Mouse (Mus musculus): ENCODE results near the gene Naa20. TPM values are rescaled to one million over a fixed set of nuclear protein-coding genes. Genes with fewer than 3 reads are reported as not detected.
A peak's percentile ranks its signal among the peaks of the same experiment; 100 is the strongest.

The Naa20 gene
- total and polyA plus RNA-seq, 3 experiments, result 79.8 to 264 (median 121) TPM

GRCm38 (mm10) chr2:145956318-145956717 lies 54.4 kb downstream of the Naa20 start:
- no peak overlapping the region for H3K4me2 ChIP-seq (ENCODE audit: insufficient read depth, low read depth, poor library complexity, severe bottlenecking)
- H3K27me3 ChIP-seq (replicated peaks), result no peaks in the 10 kb centered on the region
- H3K36me3 ChIP-seq (replicated peaks in 1 of 2; ENCODE audit: control insufficient read depth in 1 of 2, insufficient read depth in 1 of 2, low read length in 1 of 2), result no peaks in the 10 kb centered on the region
- dilution Hi-C loops (cut with MboI; ENCODE audit: extremely low pct_ligation_motif_present, extremely low pct_unique_long_range_greater_than_20kb, low sequenced_read_pairs) (no loop called here), in situ Hi-C loops (cut with MboI; ENCODE audit: low pct_ligation_motif_present, low pct_unique_long_range_greater_than_20kb, low sequenced_read_pairs) (loop anchor here (10.0 to 25.0 kb wide), 4 partner anchors 281 to 656 kb away; no protein-coding TSS in a partner anchor)
- no peak overlapping the region for H3K4me3 ChIP-seq (replicated peaks in 1 of 3; ENCODE audit: low read depth in 2 of 3, low read length in 2 of 3, poor library complexity in 1 of 3)
- no peak overlapping the region for H3K9ac ChIP-seq (ENCODE audit: insufficient read depth, low read depth)
- no peaks in the 10 kb centered on the region for H3K79me2 ChIP-seq (replicated peaks; ENCODE audit: control insufficient read depth, extremely low read depth, insufficient read depth, poor library complexity, severe bottlenecking)
- no peak for DNase-seq (ENCODE audit: extremely low read depth)
- peaks cover 0 to 7% of the 10 kb centered on the region in 2 experiments; a peak in 1 of 4 replicates for H3K4me1 ChIP-seq (ENCODE audit: control insufficient read depth in 1 of 2, insufficient read depth in 2 of 2)
- H3K27ac ChIP-seq (ENCODE audit: insufficient read depth, low read depth), result no peak overlapping the region
- no peak for TF ChIP-seq CHD1 (IDR thresholded peaks at IDR 0.05; ENCODE audit: low read depth, low read length)
- no peak for TF ChIP-seq RAD21 (IDR thresholded peaks at IDR 0.05; ENCODE audit: low read depth, low read length)
- no peak for TF ChIP-seq IRF4 (IDR thresholded peaks at IDR 0.05; ENCODE audit: low read depth, low read length)
- no peak for TF ChIP-seq TCF12 (IDR thresholded peaks at IDR 0.05; ENCODE audit: low read depth, low read length)
- peaks cover 2% of the 10 kb centered on the region for H3K9me3 ChIP-seq (replicated peaks; ENCODE audit: low read length)

GRCm38 (mm10) chr2:145957450-145957849 lies 55.6 kb downstream of the Naa20 start:
- H3K4me3 ChIP-seq (replicated peaks in 1 of 3; ENCODE audit: low read depth in 2 of 3, low read length in 2 of 3, poor library complexity in 1 of 3), result no peak overlapping the region
- dilution Hi-C loops (cut with MboI; ENCODE audit: extremely low pct_ligation_motif_present, extremely low pct_unique_long_range_greater_than_20kb, low sequenced_read_pairs) (no loop called here), in situ Hi-C loops (cut with MboI; ENCODE audit: low pct_ligation_motif_present, low pct_unique_long_range_greater_than_20kb, low sequenced_read_pairs) (loop anchor here (10.0 to 25.0 kb wide), 4 partner anchors 280 to 655 kb away; no protein-coding TSS in a partner anchor)
- no peaks in the 10 kb centered on the region for H3K79me2 ChIP-seq (replicated peaks; ENCODE audit: control insufficient read depth, extremely low read depth, insufficient read depth, poor library complexity, severe bottlenecking)
- no peaks in the 10 kb centered on the region for H3K36me3 ChIP-seq (replicated peaks in 1 of 2; ENCODE audit: control insufficient read depth in 1 of 2, insufficient read depth in 1 of 2, low read length in 1 of 2)
- H3K9me3 ChIP-seq (replicated peaks; ENCODE audit: low read length), result peaks cover 2% of the 10 kb centered on the region
- peaks cover 0 to 5% of the 10 kb centered on the region in 2 experiments; a peak in 1 of 4 replicates for H3K4me1 ChIP-seq (ENCODE audit: control insufficient read depth in 1 of 2, insufficient read depth in 2 of 2)
- H3K9ac ChIP-seq (ENCODE audit: insufficient read depth, low read depth), result no peak overlapping the region
- H3K4me2 ChIP-seq (ENCODE audit: insufficient read depth, low read depth, poor library complexity, severe bottlenecking), result no peak overlapping the region
- H3K27me3 ChIP-seq (replicated peaks), result no peaks in the 10 kb centered on the region
- peak; percentile 52 for DNase-seq (ENCODE audit: extremely low read depth)
- H3K27ac ChIP-seq (ENCODE audit: insufficient read depth, low read depth), result no peak overlapping the region
- no peak for TF ChIP-seq NRF1 (IDR thresholded peaks at IDR 0.05; ENCODE audit: low read depth, low read length)
- no peak for TF ChIP-seq USF2 (conservative IDR thresholded peaks at IDR 0.05; ENCODE audit: low read depth, low read length)
- no peak for TF ChIP-seq ZNF384 (IDR thresholded peaks at IDR 0.05; ENCODE audit: low read depth, low read length)
- peak; percentile 37 to 89; a peak in 3 of 4 replicates for TF ChIP-seq CTCF (conservative IDR thresholded peaks at IDR 0.05 in 1 of 2, IDR thresholded peaks at IDR 0.05 in 1 of 2; ENCODE audit: low read depth in 2 of 2, low read length in 2 of 2)
- TF ChIP-seq HCFC1 (IDR thresholded peaks at IDR 0.05; ENCODE audit: low read depth, low read length), result no peak
- TF ChIP-seq ZC3H11A (IDR thresholded peaks at IDR 0.05; ENCODE audit: low read depth, low read length), result peak; percentile 78
- peak; percentile 97 for TF ChIP-seq RAD21 (IDR thresholded peaks at IDR 0.05; ENCODE audit: low read depth, low read length)
- no peak for TF ChIP-seq TBP (conservative IDR thresholded peaks at IDR 0.05; ENCODE audit: low read depth, low read length)
- peak; percentile 75; the same call in 1 of the 2 replicates for TF ChIP-seq E2F4 (IDR thresholded peaks at IDR 0.05; ENCODE audit: insufficient replicate concordance, low read depth, low read length)
- TF ChIP-seq KAT2A (IDR thresholded peaks at IDR 0.05; ENCODE audit: insufficient replicate concordance, low read length), result no peak
- no peak for TF ChIP-seq ELF1 (IDR thresholded peaks at IDR 0.05; ENCODE audit: low read depth, low read length)
- no peak for TF ChIP-seq MAFK (IDR thresholded peaks at IDR 0.05; ENCODE audit: insufficient replicate concordance, low read length)
- 0 out of 2 replicates have a peak, but pooled peaks have one; percentile 19 for TF ChIP-seq JUND (conservative IDR thresholded peaks at IDR 0.05; ENCODE audit: low read depth, low read length)
- TF ChIP-seq USF1 (IDR thresholded peaks at IDR 0.05; ENCODE audit: low read depth, low read length), result no peak
- no peak for TF ChIP-seq NELFE (IDR thresholded peaks at IDR 0.05; ENCODE audit: low read depth, low read length)
- TF ChIP-seq GABPA (IDR thresholded peaks at IDR 0.05; ENCODE audit: insufficient replicate concordance, low read depth, low read length), result no peak
- TF ChIP-seq SMC3 (IDR thresholded peaks at IDR 0.05; ENCODE audit: low read depth, low read length), result peak; percentile 84

All from CH12.LX (cell line).